Mouse (Mus musculus): Measurements from ENCODE around the gene Gm4985.
A peak's percentile ranks its signal among the peaks of the same experiment; 100 is the strongest.
"Not testable (repeated sequence)": the region's sequence is repeated elsewhere in the genome, so short reads cannot be mapped to it uniquely, and the experiment has no call there.

Gene Gm4985

DNA sequence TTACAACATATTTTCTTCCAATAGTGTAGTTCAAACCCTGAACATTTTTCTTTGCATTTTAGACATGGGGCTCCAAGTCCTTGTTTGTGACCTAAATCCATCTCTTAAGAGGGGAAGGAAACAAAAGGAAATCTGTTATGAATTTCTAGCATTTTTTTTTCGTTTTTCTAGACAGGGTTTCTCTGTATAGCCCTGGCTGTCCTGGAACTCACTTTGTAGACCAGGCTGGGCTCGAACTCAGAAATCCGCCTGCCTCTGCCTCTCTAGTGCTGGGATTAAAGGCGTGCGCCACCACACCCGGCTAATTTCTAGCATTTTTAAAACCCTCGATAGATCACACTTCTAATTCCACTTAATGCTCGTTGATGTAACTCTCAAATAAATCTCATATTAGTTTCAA lies at the start of gene Gm4985:
Gm4985 (minus strand) TSS at position 101 of the 400 bp plus-strand sequence.
- not testable (repeated sequence) for DNase-seq (ENCODE audit: low read depth, low spot score)

DNA sequence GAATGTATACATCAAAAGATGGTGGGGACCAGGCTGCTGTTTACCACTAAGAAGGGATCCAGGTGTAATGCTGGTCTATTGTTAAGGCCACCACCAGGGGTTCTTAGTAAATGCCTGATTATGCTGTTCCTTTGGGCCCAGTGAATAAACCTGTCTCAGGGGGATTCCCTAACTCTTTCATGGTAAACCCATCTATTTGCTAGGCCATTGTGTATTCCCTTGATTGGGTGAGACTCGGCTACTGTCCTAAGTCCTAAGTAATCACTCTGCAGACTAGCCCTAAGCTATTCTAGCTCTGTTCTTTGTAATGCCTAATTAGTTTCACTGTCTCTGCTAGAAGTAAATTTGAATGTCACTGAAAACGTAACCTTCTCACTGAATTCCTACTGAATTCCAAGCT lies 4.6 kb downstream of the Gm4985 start:
- peak; percentile 88 for DNase-seq (ENCODE audit: low read depth, low spot score)
